ENCODE assay signal across 9 mouse cellular contexts in the genomic region with DNA sequence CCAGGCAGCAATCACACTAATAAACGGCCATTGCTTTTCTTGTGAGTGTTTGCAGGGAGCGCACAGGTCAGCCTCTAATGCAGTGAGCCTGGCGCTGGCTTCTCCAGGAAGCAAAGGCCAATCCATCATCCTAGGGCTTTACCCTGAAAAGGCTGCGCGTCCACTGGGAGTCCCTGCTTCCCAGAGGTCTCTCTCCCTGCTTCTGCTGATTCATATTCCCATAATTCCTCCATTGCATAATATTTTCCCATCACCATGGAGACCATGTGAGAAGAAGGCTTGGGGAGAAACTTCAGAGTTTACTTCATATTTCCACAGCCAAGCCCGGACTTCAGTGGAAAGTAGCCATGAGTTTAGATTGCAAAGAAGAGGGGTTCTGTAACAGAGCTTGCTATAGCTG. TPM values are rescaled to one million over a fixed set of nuclear protein-coding genes. Genes with fewer than 3 reads are reported as not detected.
DNase-seq lines count a peak whose midpoint lies in the region; ATAC-seq and TF ChIP-seq lines count a peak whose summit lies in the region.
"Had no signal": no experiment of that assay in that cellular context is flagged by ENCODE, and none has a peak within 500 bp of the region (broad histone marks: within the 10 kb centered on the region; RNA-seq: fewer than 3 reads in every experiment).

No protein-coding gene starts in this region.

- no peaks in the 10 kb centered on the region for H3K9me3 ChIP-seq in midbrain, embryonic 15.5 days
- no peaks in the 10 kb centered on the region for H3K9me3 ChIP-seq in midbrain, embryonic 10.5 days (replicated peaks)
- no peaks in the 10 kb centered on the region for H3K9me3 ChIP-seq in intestine, postnatal 0 days (ENCODE audit: control insufficient read depth)
- H3K9me3 ChIP-seq in lung, postnatal 0 days (ENCODE audit: low read length), result no peaks in the 10 kb centered on the region
- H3K9me3 ChIP-seq: heart, embryonic 13.5 days had no signal

- no peak for ATAC-seq in midbrain, embryonic 15.5 days (replicated peaks)
- ATAC-seq in intestine, postnatal 0 days, result peak; percentile 53; the same call in 1 of the 2 replicates
- ATAC-seq in lung, postnatal 0 days, result peak; percentile 92

- H3K9ac ChIP-seq in midbrain, embryonic 15.5 days, result no peak overlapping the region
- H3K9ac ChIP-seq in intestine, postnatal 0 days (ENCODE audit: low read depth, low read length), result no peak overlapping the region
- no peak overlapping the region for H3K9ac ChIP-seq in lung, postnatal 0 days (replicated peaks; ENCODE audit: low read depth)
- H3K9ac ChIP-seq: heart, embryonic 13.5 days had no signal

- H3K4me3 ChIP-seq in midbrain, embryonic 15.5 days, result no peak overlapping the region
- H3K4me3 ChIP-seq in midbrain, embryonic 10.5 days, result no peak overlapping the region
- no peak overlapping the region for H3K4me3 ChIP-seq in intestine, postnatal 0 days (ENCODE audit: low read depth, low read length)
- no peak overlapping the region for H3K4me3 ChIP-seq in lung, postnatal 0 days (ENCODE audit: low read depth, low read length)
- H3K4me3 ChIP-seq: heart, embryonic 13.5 days had no signal

- no peak overlapping the region for H3K4me2 ChIP-seq in midbrain, embryonic 15.5 days
- no peak overlapping the region for H3K4me2 ChIP-seq in intestine, postnatal 0 days (replicated peaks; ENCODE audit: low read depth)
- H3K4me2 ChIP-seq in lung, postnatal 0 days (replicated peaks; ENCODE audit: low read depth, low read length), result no peak overlapping the region
- H3K4me2 ChIP-seq: heart, embryonic 13.5 days had no signal

- H3K36me3 ChIP-seq in midbrain, embryonic 15.5 days (replicated peaks), result no peaks in the 10 kb centered on the region
- no peaks in the 10 kb centered on the region for H3K36me3 ChIP-seq in midbrain, embryonic 10.5 days
- H3K36me3 ChIP-seq in intestine, postnatal 0 days (ENCODE audit: control insufficient read depth, insufficient read depth), result no peaks in the 10 kb centered on the region
- no peaks in the 10 kb centered on the region for H3K36me3 ChIP-seq in lung, postnatal 0 days (ENCODE audit: insufficient read depth, low read length)
- H3K36me3 ChIP-seq: heart, embryonic 13.5 days had no signal

- H3K4me1 ChIP-seq in midbrain, embryonic 15.5 days, result peaks cover 7% of the 10 kb centered on the region
- H3K4me1 ChIP-seq in midbrain, embryonic 10.5 days, result peaks cover 20% of the 10 kb centered on the region
- H3K4me1 ChIP-seq in intestine, postnatal 0 days (replicated peaks; ENCODE audit: control insufficient read depth, insufficient read depth, low read length), result no peaks in the 10 kb centered on the region
- no peaks in the 10 kb centered on the region for H3K4me1 ChIP-seq in lung, postnatal 0 days (ENCODE audit: insufficient read depth, low read depth, low read length)

- no peaks in the 10 kb centered on the region for H3K27me3 ChIP-seq in midbrain, embryonic 15.5 days (replicated peaks)
- H3K27me3 ChIP-seq in midbrain, embryonic 10.5 days (ENCODE audit: low read depth, poor library complexity, severe bottlenecking), result no peaks in the 10 kb centered on the region
- H3K27me3 ChIP-seq in intestine, postnatal 0 days (replicated peaks; ENCODE audit: control insufficient read depth, insufficient read depth, low read length), result no peaks in the 10 kb centered on the region
- H3K27me3 ChIP-seq in lung, postnatal 0 days (replicated peaks; ENCODE audit: insufficient read depth, low read length), result no peaks in the 10 kb centered on the region
- H3K27me3 ChIP-seq: heart, embryonic 13.5 days had no signal

- DNase-seq in midbrain, embryonic 10.5 days (ENCODE audit: low spot score), result no peak
- peak; percentile 26 for DNase-seq in embryo, embryonic 11.5 days (ENCODE audit: low read depth, low spot score)
- DNase-seq in lung, postnatal 0 days (ENCODE audit: low spot score), result peak; percentile 91
- no peak for DNase-seq in cerebellum, postnatal 25 days
- DNase-seq in T-cell, adult 2 months (ENCODE audit: low spot score), result no peak
- no peak for DNase-seq in cerebellum, postnatal 14 days

- WGBS in midbrain, embryonic 15.5 days, result 63% methylated on average over 6 of the region's 6 CpGs
- 93% methylated on average over 6 of the region's 6 CpGs for WGBS in midbrain, embryonic 10.5 days
- WGBS in intestine, postnatal 0 days, result 29% methylated on average over 6 of the region's 6 CpGs
- 15% methylated on average over 6 of the region's 6 CpGs for WGBS in lung, postnatal 0 days

- TF ChIP-seq EP300 in lung, postnatal 0 days (IDR thresholded peaks at IDR 0.05), result 0 out of 2 replicates have a peak, but pooled peaks have one; percentile 32

- TF ChIP-seq CTCF in intestine, postnatal 0 days (IDR thresholded peaks at IDR 0.05; ENCODE audit: low read depth), result no peak; the same call in 1 of the 2 replicates
- peak; percentile 16; the same call in 1 of the 2 replicates for TF ChIP-seq CTCF in lung, postnatal 0 days (IDR thresholded peaks at IDR 0.05)

- H3K27ac ChIP-seq in midbrain, embryonic 15.5 days, result peak overlapping the region; percentile 56
- H3K27ac ChIP-seq in midbrain, embryonic 10.5 days (replicated peaks), result no peak overlapping the region; the same call in 1 of the 2 replicates
- no peak overlapping the region for H3K27ac ChIP-seq in intestine, postnatal 0 days (ENCODE audit: low read depth, low read length)
- no peak overlapping the region for H3K27ac ChIP-seq in lung, postnatal 0 days (ENCODE audit: low read length)
- H3K27ac ChIP-seq: heart, embryonic 13.5 days had no signal

RNA-seq across cellular contexts. Expression of gene Eml1, which starts 33.2 kb away (rescaled TPM):
- 52.9 and 61.3 TPM in 2 replicates for polyA plus RNA-seq in midbrain, embryonic 15.5 days (2015; fragmentation: Nextera tagmentation; extraction: Ambion mirVana)
- 121 and 123 TPM in 2 replicates for polyA plus RNA-seq in midbrain, embryonic 10.5 days (2016; fragmentation: Nextera tagmentation; extraction: Ambion mirVana)
- polyA plus RNA-seq in intestine, postnatal 0 days (2015; fragmentation: Nextera tagmentation; extraction: Ambion mirVana), result 27.8 and 32.9 TPM in 2 replicates
- 55.0 and 68.7 TPM in 2 replicates for polyA plus RNA-seq in lung, postnatal 0 days (2015; fragmentation: Nextera tagmentation; extraction: Ambion mirVana)

Comparison
In these comparisons a context has a peak if more than half of its experiments do, and no peak if none do; other contexts are left out.
1. DNase-seq: peak in embryo, embryonic 11.5 days (single experiment) and lung, postnatal 0 days (single experiment); none in midbrain, embryonic 10.5 days (single experiment), cerebellum, postnatal 25 days (0 of 2), T-cell, adult 2 months (single experiment) and cerebellum, postnatal 14 days (0 of 2).